Mouse (Mus musculus) intestine, embryonic 14.5 days (tissue): ENCODE results near the gene Coq10a. TPM values are rescaled to one million over a fixed set of nuclear protein-coding genes. Genes with fewer than 3 reads are reported as not detected.

Source experiments
- ATAC-seq: fragments of 200-750 bp; cut with Nextera tagmentation; replicated peaks from 2 replicates; pipeline ENCODE4 v1.8.0; 2017; ENCODE audit warnings: low read depth, moderate number of reproducible peaks, moderate TSS enrichment, moderate library complexity; ENCODE audit not compliant: low FRiP score, low TSS enrichment
- DNase-seq: peaks from one replicate; pipeline ENCODE4 v3.0.0-alpha.2; 2018; ENCODE audit warnings: low spot score
- H3K27ac ChIP-seq: fragments of 300-500 bp; sonication (generic); 2 replicates; pipeline ENCODE4 v1.5.1; 2014; ENCODE audit warnings: low read depth, mild to moderate bottlenecking, control low read depth
- H3K27me3 ChIP-seq: fragments of 300-500 bp; sonication (generic); replicated peaks from 2 replicates; pipeline ENCODE4 v1.6.1; 2014; ENCODE audit warnings: low read length, control low read depth; ENCODE audit not compliant: control insufficient read depth, insufficient read depth
- H3K36me3 ChIP-seq: fragments of 300-500 bp; sonication (generic); 2 replicates; pipeline ENCODE4 v1.6.1; 2014; ENCODE audit warnings: low read length, control low read depth; ENCODE audit not compliant: control insufficient read depth, insufficient read depth
- H3K4me1 ChIP-seq: fragments of 300-500 bp; sonication (generic); replicated peaks from 2 replicates; pipeline ENCODE4 v1.6.1; 2014; ENCODE audit warnings: low read length, control low read depth, mixed read lengths; ENCODE audit not compliant: control insufficient read depth, insufficient read depth
- H3K4me2 ChIP-seq: fragments of 300-500 bp; sonication (generic); 2 replicates; pipeline ENCODE4 v1.6.1; 2014; ENCODE audit warnings: low read length
- H3K4me3 ChIP-seq: fragments of 300-500 bp; sonication (generic); 2 replicates; pipeline ENCODE4 v1.5.1; 2014; ENCODE audit warnings: low read depth, low read length, control low read depth, mixed read lengths
- H3K9ac ChIP-seq: fragments of 300-500 bp; sonication (generic); 2 replicates; pipeline ENCODE4 v1.6.1; 2014; ENCODE audit warnings: mild to moderate bottlenecking, low read length
- H3K9me3 ChIP-seq: fragments of 300-500 bp; sonication (generic); 2 replicates; pipeline ENCODE4 v1.6.1; 2016; ENCODE audit warnings: low read length, control low read depth; ENCODE audit not compliant: control insufficient read depth
- WGBS: fragments of 180-500 bp; shearing (Covaris S2); extraction: QIAGEN DNeasy Blood & Tissue Kit; methylation state at CpG from one replicate; pipeline ENCODE4 v1.1.7; 2014; 5-methylcytosine and 5-hydroxymethylcytosine counted together
- polyA plus RNA-seq: library from polyadenylated mRNA; unstranded; fragments of >200 nt; fragmentation: Nextera tagmentation; extraction: Ambion mirVana; gene quantifications from 2 replicates; pipeline ENCODE4 v1.2.1, GENCODE M21; 2014

The Coq10a gene
- 11.0 and 15.7 TPM in 2 replicates for polyA plus RNA-seq

GRCm38 (mm10) chr10:128368402-128369217 lies at the start of gene Coq10a:
Coq10a (minus strand) TSS chr10:128368997.
- H3K4me1 ChIP-seq = peaks cover 10% of the 10 kb centered on the region
- no peaks in the 10 kb centered on the region for H3K27me3 ChIP-seq
- WGBS = under 1% methylated on average over 87 of the region's 87 CpGs
- H3K4me2 ChIP-seq = peak within 1 kb of the TSS; percentile 91
- H3K9ac ChIP-seq = peak within 1 kb of the TSS; percentile 67
- peak; percentile 92 for DNase-seq
- peak within 1 kb of the TSS; percentile 93 for H3K27ac ChIP-seq
- peak; percentile 93 for ATAC-seq
- H3K36me3 ChIP-seq = peaks cover 15% of the 10 kb centered on the region
- peak within 1 kb of the TSS; percentile 74 for H3K4me3 ChIP-seq
- H3K9me3 ChIP-seq = no peaks in the 10 kb centered on the region

- Histone ChIP-seq H3K4me3 (no peak overlapping the region), H3K4me2 (no peak overlapping the region), H3K27ac (no peak overlapping the region), H3K9me3 (no peaks in the 10 kb centered on the region), H3K36me3 (peaks cover 58% of the 10 kb centered on the region), H3K4me1 (peaks cover 23% of the 10 kb centered on the region), H3K9ac (no peak overlapping the region), H3K27me3 (no peaks in the 10 kb centered on the region)
- no peak for ATAC-seq
- no peak for DNase-seq
- 83% methylated on average over 5 of the region's 5 CpGs for WGBS
Measured at GRCm38 (mm10) chr10:128414848-128415247, 46.1 kb upstream of the Coq10a start.

DNA sequence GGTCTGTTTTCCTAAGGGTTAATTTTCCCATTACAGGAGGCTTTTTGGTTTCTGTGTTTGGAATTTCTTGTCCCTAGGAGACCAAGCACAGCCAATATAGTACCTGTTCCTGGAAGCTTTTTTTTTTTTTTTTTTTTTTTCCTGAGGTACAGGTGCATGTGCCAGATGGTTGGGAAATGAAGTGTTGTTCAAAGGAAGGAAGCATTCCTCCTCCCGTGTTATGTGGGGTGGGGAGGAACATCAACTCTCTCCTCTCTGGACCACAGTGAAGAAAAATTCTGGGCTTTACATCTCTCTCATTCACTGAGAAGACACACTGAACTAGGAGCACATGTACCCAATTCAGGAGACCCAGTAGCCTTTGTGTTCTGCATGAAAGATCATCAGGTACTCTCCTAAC lies 44.3 kb upstream of the Coq10a start:
- Histone ChIP-seq H3K4me2 (peak overlapping the region; percentile 97), H3K36me3 (peaks cover 42% of the 10 kb centered on the region), H3K4me1 (peaks cover 28% of the 10 kb centered on the region), H3K27ac (no peak overlapping the region), H3K9me3 (no peaks in the 10 kb centered on the region), H3K9ac (no peak overlapping the region), H3K4me3 (peak overlapping the region; percentile 91; the same call in 1 of the 2 replicates), H3K27me3 (no peaks in the 10 kb centered on the region)
- WGBS = 65% methylated on average over 1 of the region's 1 CpGs
- DNase-seq (no peak), ATAC-seq (no peak)

- H3K9me3 ChIP-seq = no peaks in the 10 kb centered on the region
- DNase-seq (no peak), ATAC-seq (no peak)
- H3K4me1 ChIP-seq = peaks cover 28% of the 10 kb centered on the region
- 44% methylated on average over 1 of the region's 1 CpGs for WGBS
- H3K27me3 ChIP-seq = no peaks in the 10 kb centered on the region
- peak overlapping the region; percentile 74 for H3K9ac ChIP-seq
- H3K27ac ChIP-seq = peak overlapping the region; percentile 89; the same call in 1 of the 2 replicates
- peak overlapping the region; percentile 97 for H3K4me2 ChIP-seq
- peak overlapping the region; percentile 91 for H3K4me3 ChIP-seq
- peaks cover 40% of the 10 kb centered on the region for H3K36me3 ChIP-seq
Measured at GRCm38 (mm10) chr10:128412558-128412957, 43.8 kb upstream of the Coq10a start.

GRCm38 (mm10) chr10:128412055-128412381 lies 43.2 kb upstream of the Coq10a start:
- no peaks in the 10 kb centered on the region for H3K9me3 ChIP-seq
- DNase-seq = no peak
- H3K27me3 ChIP-seq = no peaks in the 10 kb centered on the region
- H3K4me1 ChIP-seq = peaks cover 28% of the 10 kb centered on the region
- H3K27ac ChIP-seq = peak overlapping the region; percentile 89
- WGBS = 1% methylated on average over 14 of the region's 14 CpGs
- peak overlapping the region; percentile 91 for H3K4me3 ChIP-seq
- peak overlapping the region; percentile 97 for H3K4me2 ChIP-seq
- peaks cover 38% of the 10 kb centered on the region for H3K36me3 ChIP-seq
- ATAC-seq = no peak
- H3K9ac ChIP-seq = peak overlapping the region; percentile 74

DNA sequence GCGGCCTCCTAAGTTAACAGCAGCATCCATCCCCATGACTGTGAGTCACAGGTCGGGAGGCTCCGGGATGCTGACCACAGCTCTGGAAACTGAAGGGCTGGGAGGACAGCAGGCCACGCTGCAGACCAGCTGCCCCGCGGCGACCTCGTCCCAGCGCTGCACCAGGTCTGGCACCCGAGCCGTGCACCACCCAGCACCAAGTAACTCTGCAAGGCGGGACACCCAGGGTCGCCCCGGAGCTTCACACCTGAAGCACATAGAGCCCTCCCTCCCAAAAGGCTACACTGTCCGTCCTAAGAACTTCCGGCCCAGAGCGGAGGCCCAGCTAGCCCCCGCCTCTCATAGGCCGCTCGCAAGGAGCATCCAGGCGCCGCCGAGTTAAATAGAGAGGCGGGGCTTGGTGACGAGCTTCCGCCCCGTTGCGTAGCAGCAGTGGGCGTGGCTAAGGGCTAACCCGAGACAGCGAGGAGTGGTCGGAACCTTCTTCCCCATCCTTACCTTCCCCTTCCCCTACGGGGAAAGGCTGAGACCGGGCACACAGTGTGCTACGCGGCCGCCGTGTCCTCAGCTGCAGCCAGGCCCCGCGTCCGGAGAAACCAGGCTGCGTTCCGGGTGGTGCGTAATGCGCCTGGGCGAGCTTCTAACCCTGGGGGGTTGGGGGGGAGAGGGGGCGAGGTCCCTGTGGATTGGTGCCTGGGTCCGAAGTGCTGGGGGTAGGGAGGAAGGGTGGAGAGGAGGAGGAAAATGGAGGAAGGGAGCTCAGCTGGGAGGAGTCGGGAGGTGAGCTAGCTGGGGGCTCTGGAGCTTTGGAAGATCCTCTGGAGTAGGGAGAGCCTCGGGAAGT lies 42.6 kb upstream of the Coq10a start, which contains the start of the genes Nabp2 and Rnf41:
Gene Nabp2, minus strand, starts transcription at position 282 of the 844 bp plus-strand sequence.
Gene Rnf41, plus strand, starts transcription at position 447 of the 844 bp plus-strand sequence.
- peak; percentile 98 for DNase-seq
- H3K27ac ChIP-seq = peak within 1 kb of the TSS; percentile 89
- ATAC-seq = peak; percentile 90
- peak within 1 kb of the TSS; percentile 74 for H3K9ac ChIP-seq
- WGBS = under 1% methylated on average over 50 of the region's 50 CpGs
- peaks cover 28% of the 10 kb centered on the region for H3K4me1 ChIP-seq
- H3K27me3 ChIP-seq = no peaks in the 10 kb centered on the region
- peaks cover 37% of the 10 kb centered on the region for H3K36me3 ChIP-seq
- H3K4me2 ChIP-seq = peak within 1 kb of the TSS; percentile 97
- H3K4me3 ChIP-seq = peak within 1 kb of the TSS; percentile 91
- no peaks in the 10 kb centered on the region for H3K9me3 ChIP-seq

DNA sequence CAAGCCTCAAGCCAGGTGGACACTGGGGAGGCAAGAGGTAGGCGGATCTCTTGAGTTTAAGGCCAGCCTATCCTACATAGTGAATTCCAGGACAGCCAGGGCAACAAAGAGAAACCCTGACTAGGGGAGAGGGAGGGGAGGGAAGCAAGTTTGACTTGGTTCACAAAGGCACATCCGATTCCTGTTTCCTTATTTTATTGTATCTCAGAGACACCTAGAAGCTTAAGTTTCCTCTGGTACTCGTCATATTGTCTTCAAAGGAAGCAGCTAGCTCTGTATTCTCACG lies 41.7 kb upstream of the Coq10a start:
- Histone ChIP-seq H3K9me3 (no peaks in the 10 kb centered on the region), H3K27ac (peak overlapping the region; percentile 89), H3K4me2 (peak overlapping the region; percentile 97), H3K36me3 (peaks cover 34% of the 10 kb centered on the region), H3K4me3 (peak overlapping the region; percentile 91), H3K9ac (peak overlapping the region; percentile 62), H3K4me1 (peaks cover 28% of the 10 kb centered on the region), H3K27me3 (no peaks in the 10 kb centered on the region)
- ATAC-seq (no peak), DNase-seq (no peak)
- WGBS = 24% methylated on average over 4 of the region's 4 CpGs

- Histone ChIP-seq H3K27ac (peak overlapping the region; percentile 89), H3K27me3 (no peaks in the 10 kb centered on the region), H3K4me3 (peak overlapping the region; percentile 91), H3K4me1 (peaks cover 28% of the 10 kb centered on the region), H3K9ac (peak overlapping the region; percentile 59), H3K9me3 (no peaks in the 10 kb centered on the region), H3K4me2 (peak overlapping the region; percentile 97), H3K36me3 (peaks cover 28% of the 10 kb centered on the region)
- ATAC-seq (peak; percentile 88), DNase-seq (peak; percentile 97)
- 6% methylated on average over 36 of the region's 36 CpGs for WGBS
Measured at GRCm38 (mm10) chr10:128409692-128410559, 41.1 kb upstream of the Coq10a start.
